Mouse (Mus musculus) small intestine, adult 2 months (tissue): ENCODE measurements around the gene Dlst. TPM values are rescaled to one million over a fixed set of nuclear protein-coding genes. Genes with fewer than 3 reads are reported as not detected.

Source experiments
- H3K27ac ChIP-seq: fragments of 200-500 bp; 2 replicates; pipeline ENCODE4 v1.5.1; 2012; ENCODE audit warnings: low read depth, low read length, control low read depth, inconsistent platforms; ENCODE audit not compliant: insufficient read depth
- H3K27me3 ChIP-seq: fragments of 200-500 bp; 2 replicates; pipeline ENCODE4 v1.6.1; 2012; ENCODE audit warnings: mild to moderate bottlenecking, moderate library complexity, low read length, inconsistent platforms; ENCODE audit not compliant: control insufficient read depth, insufficient read depth
- H3K36me3 ChIP-seq: fragments of 200-500 bp; 2 replicates; pipeline ENCODE4 v1.6.1; 2012; ENCODE audit warnings: mild to moderate bottlenecking, low read length, control low read depth, inconsistent platforms; ENCODE audit not compliant: control insufficient read depth, insufficient read depth
- H3K4me1 ChIP-seq: fragments of 200-500 bp; 2 replicates; pipeline ENCODE4 v1.6.1; 2012; ENCODE audit warnings: low read length, inconsistent platforms, mixed read lengths; ENCODE audit not compliant: control insufficient read depth, insufficient read depth, insufficient read length
- H3K4me3 ChIP-seq: fragments of 200-500 bp; 2 replicates; pipeline ENCODE4 v1.5.1; 2012; ENCODE audit warnings: low read depth, mild to moderate bottlenecking, control low read depth, inconsistent platforms, low read length, moderate library complexity
- CTCF ChIP-seq: fragments of 200-500 bp; IDR thresholded peaks from 2 replicates; pipeline ENCODE4 v1.5.1; 2012; ENCODE audit warnings: low read depth, mild to moderate bottlenecking, control low read depth, inconsistent platforms, low read length, moderate library complexity, mixed read lengths; ENCODE audit not compliant: insufficient replicate concordance, insufficient read length; ENCODE audit errors: extremely low read depth
- POLR2A ChIP-seq: fragments of 200-500 bp; IDR thresholded peaks from 2 replicates; pipeline ENCODE4 v1.6.1; 2012; ENCODE audit warnings: low read depth, mild to moderate bottlenecking, control low read depth, inconsistent platforms, low read length, moderate library complexity
- WGBS: fragments of 180-500 bp; shearing (Covaris S2); methylation state at CpG from one replicate; pipeline ENCODE4 v1.1.7; 2018; 5-methylcytosine and 5-hydroxymethylcytosine counted together
- polyA plus RNA-seq: library from polyadenylated mRNA; depleted of rRNA; stranded (reverse); fragments of >200 nt; gene quantifications from 2 replicates; pipeline ENCODE4 v1.2.3, GENCODE M21; 2012

The Dlst gene
- polyA plus RNA-seq, 1 experiment: 125 TPM

- Histone ChIP-seq H3K27me3 (no peaks in the 10 kb centered on the region), H3K36me3 (peaks cover 31% of the 10 kb centered on the region), H3K4me3 (no peak overlapping the region), H3K4me1 (peaks cover 11% of the 10 kb centered on the region; the same call in 1 of the 2 replicates), H3K27ac (peak overlapping the region; percentile 47; the same call in 1 of the 2 replicates)
- 95% methylated on average over 3 of the region's 3 CpGs for WGBS
- no peak for TF ChIP-seq POLR2A
- no peak for TF ChIP-seq CTCF
Observed at GRCm38 (mm10) chr12:85113917-85114316, 3.3 kb downstream of the Dlst start.

- TF ChIP-seq POLR2A (no peak), CTCF (no peak)
- WGBS: 64% methylated on average over 7 of the region's 7 CpGs
- Histone ChIP-seq H3K4me3 (no peak overlapping the region), H3K27ac (no peak overlapping the region), H3K36me3 (peaks cover 45% of the 10 kb centered on the region), H3K27me3 (no peaks in the 10 kb centered on the region), H3K4me1 (peaks cover 8% of the 10 kb centered on the region; the same call in 1 of the 2 replicates)
Observed at GRCm38 (mm10) chr12:85115678-85116077, 5.0 kb downstream of the Dlst start.

- Histone ChIP-seq H3K27ac (no peak overlapping the region), H3K4me1 (0 out of 2 replicates have a peak, but pooled peaks cover under 1% of the 10 kb centered on the region), H3K4me3 (no peak overlapping the region), H3K36me3 (peaks cover 73% of the 10 kb centered on the region), H3K27me3 (no peaks in the 10 kb centered on the region)
- WGBS: 83% methylated on average over 9 of the region's 9 CpGs
- TF ChIP-seq CTCF (no peak), POLR2A (no peak)
Observed at GRCm38 (mm10) chr12:85121806-85122459, 11.3 kb downstream of the Dlst start.

- 90% methylated on average over 9 of the region's 9 CpGs for WGBS
Observed at GRCm38 (mm10) chr12:85123108-85123530, 12.5 kb downstream of the Dlst start.

GRCm38 (mm10) chr12:85123645-85124044 is 13.0 kb downstream of the Dlst start:
- no peak for TF ChIP-seq CTCF
- TF ChIP-seq POLR2A: no peak
- peaks cover 4% of the 10 kb centered on the region; the same call in 1 of the 2 replicates for H3K4me1 ChIP-seq
- no peak overlapping the region for H3K4me3 ChIP-seq
- no peaks in the 10 kb centered on the region for H3K27me3 ChIP-seq
- peak overlapping the region; percentile 62 for H3K27ac ChIP-seq
- 85% methylated on average over 11 of the region's 11 CpGs for WGBS
- H3K36me3 ChIP-seq: peaks cover 76% of the 10 kb centered on the region

More at GRCm38 (mm10) chr12:85123108-85123530, 12.5 kb downstream of the Dlst start:
- H3K36me3 ChIP-seq: peaks cover 76% of the 10 kb centered on the region
- H3K4me1 ChIP-seq: peaks cover 4% of the 10 kb centered on the region; the same call in 1 of the 2 replicates
- no peak overlapping the region for H3K4me3 ChIP-seq
- H3K27ac ChIP-seq: peak overlapping the region; percentile 62
- H3K27me3 ChIP-seq: no peaks in the 10 kb centered on the region
- TF ChIP-seq CTCF (no peak), POLR2A (no peak)

- Histone ChIP-seq H3K27me3 (no peaks in the 10 kb centered on the region), H3K4me3 (no peak overlapping the region), H3K27ac (no peak overlapping the region), H3K36me3 (peaks cover 76% of the 10 kb centered on the region), H3K4me1 (peaks cover 4% of the 10 kb centered on the region; the same call in 1 of the 2 replicates)
- 92% methylated on average over 5 of the region's 5 CpGs for WGBS
- TF ChIP-seq POLR2A: no peak
- no peak for TF ChIP-seq CTCF
Observed at GRCm38 (mm10) chr12:85124751-85125150, 14.1 kb downstream of the Dlst start.

GRCm38 (mm10) chr12:85126986-85127603 is 16.5 kb downstream of the Dlst start:
- 56% methylated on average over 8 of the region's 8 CpGs for WGBS
- Histone ChIP-seq H3K36me3 (peaks cover 75% of the 10 kb centered on the region), H3K27ac (peak overlapping the region; percentile 60; the same call in 1 of the 2 replicates), H3K4me3 (no peak overlapping the region), H3K4me1 (peaks cover 4% of the 10 kb centered on the region; the same call in 1 of the 2 replicates), H3K27me3 (no peaks in the 10 kb centered on the region)
- TF ChIP-seq CTCF: no peak
- no peak for TF ChIP-seq POLR2A
